Mouse (Mus musculus): ENCODE measurements around the gene Olfr649.

GRCm38 (mm10) chr7:104218701-104219569, 23.1 kb upstream of the Olfr649 start, which contains the start of gene Trim6:
- TF ChIP-seq CTCF (IDR thresholded peaks at IDR 0.05; ENCODE audit: borderline replicate concordance, control insufficient read depth, extremely low read depth, insufficient read depth, low read length, poor library complexity) (no peak), POLR2A (IDR thresholded peaks at IDR 0.05; ENCODE audit: control insufficient read depth, extremely low read depth, insufficient read depth, low read length, poor library complexity) (no peak)
